Mouse (Mus musculus) cerebellum, postnatal 4 days (tissue): ENCODE results near the gene Scnn1b.

Experiments
- DNase-seq, 2 experiments: peaks; one replicate each; pipeline ENCODE4 v3.0.0; 2022; ENCODE audit warnings: low spot score in 2 of 2, mixed read lengths in 1 of 2

Scnn1b gene

DNA sequence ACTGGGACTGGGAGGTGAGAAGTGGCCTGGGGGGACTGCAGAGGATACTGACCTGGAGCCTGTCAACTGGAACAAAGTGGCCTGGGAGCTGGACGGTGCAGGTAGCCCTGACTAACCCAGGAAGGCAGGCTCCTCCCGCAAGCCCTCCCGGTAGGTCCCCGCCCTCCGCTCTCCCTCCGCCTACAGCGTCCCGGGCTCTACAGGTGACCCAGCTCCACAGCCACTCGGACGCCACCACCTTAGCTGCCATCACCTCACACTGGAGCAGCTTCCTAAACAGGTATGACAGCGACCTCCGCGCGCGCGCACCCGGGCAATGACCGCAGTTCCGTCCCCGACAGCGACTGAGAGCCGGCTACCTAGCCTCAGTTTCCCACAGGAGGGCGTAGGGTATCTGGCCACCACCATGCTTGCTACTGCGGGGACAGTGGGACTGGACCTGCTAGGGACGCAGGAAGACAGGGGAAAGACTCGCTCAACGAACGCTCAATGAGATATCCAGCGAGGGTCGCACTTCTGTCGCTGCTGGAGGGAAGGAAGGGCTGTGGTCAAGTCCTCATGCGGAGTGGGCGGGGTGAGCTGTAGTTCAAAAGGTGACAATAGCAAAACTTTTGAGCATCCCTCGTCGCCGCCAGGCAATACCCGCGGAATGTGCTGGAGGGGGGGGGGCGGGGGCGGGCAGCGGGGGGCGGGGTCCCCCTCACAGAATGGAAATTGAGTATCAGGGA is at the start of gene Scnn1b:
Gene Scnn1b (plus strand): TSS at position 181 of the 728 bp plus-strand sequence.
- DNase-seq = no peak

DNA sequence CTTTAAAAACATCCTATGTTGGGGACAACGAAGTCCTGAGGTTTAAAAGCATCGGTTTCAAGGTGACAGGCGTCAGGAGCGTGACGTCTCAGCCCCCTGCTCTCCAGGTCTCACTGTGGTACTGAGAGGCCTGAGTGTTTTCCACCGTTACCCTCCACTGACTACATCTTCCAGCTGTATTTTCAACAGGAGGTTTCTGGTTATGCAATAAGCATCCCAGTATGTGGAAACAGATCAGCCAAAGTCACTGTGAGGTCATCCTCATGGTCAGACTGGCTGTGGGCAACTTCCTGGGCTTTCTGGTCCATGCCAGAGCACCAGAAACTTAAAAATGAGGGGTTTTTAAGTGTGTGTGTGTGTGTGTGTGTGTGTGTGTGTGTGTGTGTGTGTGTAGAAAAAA is 43.2 kb upstream of the Scnn1b start:
- no peak for DNase-seq

DNA sequence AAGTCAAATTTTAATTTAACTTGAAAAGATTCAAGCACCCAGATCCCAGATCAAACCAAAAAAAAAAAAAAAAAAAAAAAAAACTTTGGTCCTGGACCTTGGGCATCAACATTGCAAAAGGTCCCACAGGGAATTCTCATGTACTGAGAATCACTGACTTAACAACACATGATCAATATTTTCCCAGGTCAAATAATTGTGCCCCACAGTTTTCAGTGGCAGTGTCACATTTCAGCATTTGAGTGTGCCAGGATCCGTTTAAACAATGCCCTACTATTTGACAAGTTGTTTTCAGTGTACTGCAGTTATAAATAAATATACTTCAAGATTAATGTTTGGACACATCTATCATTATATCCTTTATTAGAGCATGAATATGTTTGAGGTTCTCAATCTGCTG is 36.4 kb upstream of the Scnn1b start:
- DNase-seq = no peak

DNA sequence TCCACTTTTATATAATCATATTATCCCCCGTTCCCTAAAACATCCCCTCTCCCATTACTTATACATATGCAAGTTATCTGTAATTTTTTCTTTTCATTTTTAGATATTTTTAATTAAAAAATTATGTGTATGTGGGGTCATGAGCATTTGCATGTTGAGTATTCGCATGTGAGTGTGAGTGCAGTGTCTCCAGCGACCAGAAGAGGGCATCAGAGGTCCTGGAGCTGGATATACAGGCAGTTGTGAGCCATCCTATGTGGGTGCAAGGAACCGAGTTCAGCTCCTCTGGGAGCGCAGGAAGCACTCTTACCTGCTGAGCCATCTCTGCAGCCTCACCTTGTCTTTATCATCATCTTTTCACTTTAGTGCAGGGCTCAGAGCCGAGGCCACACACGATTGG is 29.4 kb upstream of the Scnn1b start:
- DNase-seq = no peak

DNA sequence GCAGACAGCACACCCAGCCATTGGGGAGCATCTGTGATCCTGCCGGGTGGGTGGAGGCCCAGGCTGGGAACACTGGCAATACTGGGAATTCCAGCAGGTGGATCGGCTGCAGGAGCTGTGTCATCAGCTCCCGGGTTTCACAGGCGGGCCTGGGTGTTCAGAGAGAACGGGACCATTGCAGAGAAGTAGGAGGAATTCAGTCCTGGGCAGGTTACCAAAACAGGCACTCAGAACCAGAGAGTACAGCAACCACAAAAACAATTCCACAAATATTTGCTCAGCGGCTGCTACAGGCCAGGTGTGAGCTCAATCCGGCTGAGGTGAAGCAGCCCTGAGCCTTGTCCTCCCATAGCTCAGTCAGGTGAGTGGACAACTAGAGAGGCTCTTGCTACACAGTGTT is 28.0 kb upstream of the Scnn1b start:
- DNase-seq = no peak

DNA sequence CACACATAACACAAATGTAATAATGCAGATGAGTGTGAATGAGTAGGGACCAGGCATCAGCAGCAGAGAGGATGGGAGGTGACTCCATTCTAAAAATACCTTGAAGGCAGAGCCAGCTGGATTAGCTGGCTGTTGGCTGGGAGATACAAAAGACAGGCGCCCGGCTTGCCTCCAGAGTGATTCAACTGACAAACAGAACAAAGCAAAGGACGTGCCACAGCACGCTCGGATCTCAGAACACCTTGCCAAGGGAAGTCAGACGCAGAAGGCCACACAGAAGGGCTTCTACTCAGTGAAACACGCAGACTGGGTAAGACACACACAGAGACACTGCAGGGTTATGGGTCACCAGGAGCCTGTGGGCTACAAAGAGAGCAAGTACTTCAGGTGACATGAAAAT is 24.0 kb upstream of the Scnn1b start:
- DNase-seq = no peak

DNA sequence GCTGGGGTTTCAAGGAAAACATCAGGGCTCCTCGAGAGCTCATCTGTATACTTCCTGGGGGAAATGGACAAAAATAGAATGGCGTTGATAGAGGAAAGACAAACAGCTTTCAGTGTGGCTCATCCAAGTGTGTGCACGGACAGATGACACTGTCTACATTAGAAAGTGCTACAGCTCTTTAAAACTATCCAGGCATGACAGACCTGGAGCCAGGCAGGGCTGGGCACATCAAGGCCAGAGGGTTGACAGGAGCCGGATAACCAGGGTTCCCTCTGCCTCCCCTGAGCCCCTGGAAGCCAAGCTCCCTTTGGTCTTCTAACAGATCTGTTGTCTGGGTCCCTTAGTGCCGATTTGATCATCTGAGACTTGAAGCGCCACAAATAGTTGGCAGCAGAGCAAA is 22.6 kb upstream of the Scnn1b start:
- DNase-seq = no peak

DNA sequence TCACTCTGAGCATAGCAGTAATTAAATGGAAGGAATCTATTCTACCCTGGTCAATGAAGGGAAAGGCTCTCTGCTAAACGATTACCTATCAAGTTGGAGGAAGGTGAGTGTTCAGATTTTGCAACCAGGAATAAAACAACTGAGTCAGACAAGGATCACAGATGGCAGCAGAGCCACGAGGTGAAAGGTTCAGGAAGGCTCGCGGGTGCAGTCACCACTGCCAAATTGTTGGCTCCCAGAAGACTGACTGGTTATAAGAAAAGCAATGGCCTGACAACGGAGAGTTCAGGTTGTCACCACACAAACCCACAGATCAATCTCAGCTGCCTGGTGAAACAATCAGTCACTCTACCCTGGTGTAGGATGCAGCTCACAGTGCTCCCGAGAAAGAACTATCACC is 18.9 kb upstream of the Scnn1b start:
- DNase-seq = no peak

DNA sequence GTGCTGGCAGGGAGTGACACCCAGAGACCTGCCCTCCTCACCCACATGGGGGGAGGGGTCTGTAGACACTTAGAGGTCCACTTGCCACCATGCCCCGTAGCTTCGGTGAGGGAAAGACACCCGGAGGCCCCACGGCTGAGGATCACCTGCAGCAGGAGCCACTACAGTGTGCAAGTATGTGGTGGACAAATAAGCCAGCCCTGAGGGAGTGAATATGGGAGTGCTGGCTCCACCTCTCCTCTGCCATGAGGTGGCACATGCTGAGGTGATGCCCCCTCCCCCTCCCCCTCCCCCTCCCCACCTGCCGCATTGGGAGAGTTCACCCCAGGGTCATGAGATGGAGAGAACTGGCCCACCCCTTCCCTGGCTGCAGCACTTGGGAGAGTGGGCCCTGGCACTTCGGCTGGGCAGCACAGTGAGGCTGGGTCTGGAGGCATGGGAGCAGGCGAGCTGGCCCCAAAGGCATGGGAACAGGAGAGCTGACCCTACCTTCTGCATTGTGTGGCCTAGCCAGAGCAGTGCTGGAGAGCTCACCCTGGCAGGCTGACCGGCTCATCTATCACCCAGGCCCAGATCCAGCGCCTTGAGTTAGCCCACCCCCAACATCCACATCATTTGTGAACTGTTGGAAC is 16.2 kb upstream of the Scnn1b start:
- DNase-seq = no peak

DNA sequence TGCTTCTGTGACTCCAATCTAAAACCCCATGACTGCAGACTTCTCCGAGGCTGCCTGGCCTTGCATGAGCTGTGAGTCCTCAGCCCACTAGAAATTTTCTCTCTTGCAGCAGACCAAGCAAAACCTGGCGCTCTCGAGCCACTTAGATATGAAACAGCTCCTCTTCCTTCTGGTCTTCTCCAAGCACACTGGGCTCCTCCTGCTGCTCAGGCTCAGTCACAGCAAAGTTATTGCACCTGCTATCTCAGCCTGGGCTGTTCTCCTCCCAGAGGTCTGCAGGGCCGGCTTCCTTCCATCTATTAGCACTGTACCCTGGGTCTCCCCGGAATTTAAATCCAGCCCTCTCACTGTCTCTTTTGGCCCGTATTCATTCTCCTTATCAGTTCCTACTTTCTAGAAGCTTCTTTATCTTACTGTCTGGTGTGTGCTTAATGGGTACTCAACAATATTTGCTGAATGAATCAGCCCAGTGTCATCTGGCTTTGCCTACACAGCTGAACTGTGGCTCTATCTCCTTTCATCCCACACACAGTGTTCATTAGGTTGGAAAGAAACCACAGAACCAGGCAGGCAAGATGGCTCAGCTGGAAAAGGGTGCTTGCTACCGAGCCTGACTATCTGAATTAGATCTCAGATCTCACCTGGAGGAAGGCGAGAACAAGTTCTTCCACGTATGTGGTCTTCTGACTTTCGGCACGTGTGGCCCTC is 7.5 kb upstream of the Scnn1b start:
- no peak for DNase-seq

DNA sequence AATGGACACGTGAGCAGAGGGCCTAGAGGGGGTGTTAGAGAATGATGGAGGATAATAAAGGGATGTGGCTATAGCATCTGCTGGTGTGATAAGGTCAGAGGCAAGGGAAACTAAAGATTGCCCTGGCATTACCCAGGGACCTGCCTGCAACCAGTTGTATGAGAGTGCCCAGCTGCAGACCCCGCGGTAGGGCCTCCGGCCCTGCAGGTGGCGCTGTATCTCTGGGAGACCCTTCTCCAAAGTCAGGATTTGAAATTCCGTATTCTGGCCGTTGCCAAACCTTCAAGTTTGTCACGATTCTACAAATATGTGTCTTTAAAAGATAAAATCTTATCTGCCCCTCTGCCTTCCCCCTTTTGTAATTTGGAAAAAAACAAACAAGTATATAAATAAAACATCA is 5.9 kb upstream of the Scnn1b start:
- no peak for DNase-seq

DNA sequence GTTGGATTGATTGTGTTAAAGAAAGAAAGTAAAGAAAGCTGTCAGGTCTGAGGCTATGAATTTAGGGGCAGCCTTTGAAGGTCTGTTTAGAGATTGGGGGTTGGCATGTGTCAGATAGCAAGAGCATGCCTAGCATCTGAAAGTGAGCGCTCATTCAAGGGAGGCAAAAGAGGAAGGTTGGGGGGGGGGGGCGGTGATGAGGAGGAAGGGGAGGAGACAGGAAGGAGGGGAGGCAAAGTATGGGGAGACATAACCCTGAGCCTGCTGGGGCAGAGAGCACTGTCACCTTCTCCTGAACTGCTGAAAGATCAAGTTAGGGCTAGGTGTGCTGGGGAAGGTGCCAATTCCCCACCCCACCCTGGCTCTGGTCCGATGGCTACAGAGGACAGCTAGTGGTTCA is 6.8 kb downstream of the Scnn1b start:
- DNase-seq = no peak

DNA sequence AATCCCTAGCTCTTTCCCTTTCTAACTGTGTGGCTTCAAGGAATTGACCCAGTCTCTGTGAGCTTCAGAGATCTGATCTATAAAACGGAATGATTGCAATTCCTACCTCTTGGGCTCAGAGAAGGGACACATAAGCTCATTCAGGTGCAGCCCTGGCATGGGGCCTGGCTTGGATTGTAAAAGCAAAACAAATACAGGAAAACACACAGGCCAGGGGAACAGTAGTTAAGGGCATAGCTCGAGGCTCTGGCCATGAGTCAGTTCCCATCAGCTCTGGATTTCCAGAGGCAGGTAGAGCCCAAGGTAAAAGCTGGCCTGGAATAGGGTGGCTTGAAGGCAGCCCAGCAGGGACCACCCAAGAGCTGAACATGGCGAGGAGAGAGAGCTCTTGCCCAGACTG is 9.2 kb downstream of the Scnn1b start:
- no peak for DNase-seq

DNA sequence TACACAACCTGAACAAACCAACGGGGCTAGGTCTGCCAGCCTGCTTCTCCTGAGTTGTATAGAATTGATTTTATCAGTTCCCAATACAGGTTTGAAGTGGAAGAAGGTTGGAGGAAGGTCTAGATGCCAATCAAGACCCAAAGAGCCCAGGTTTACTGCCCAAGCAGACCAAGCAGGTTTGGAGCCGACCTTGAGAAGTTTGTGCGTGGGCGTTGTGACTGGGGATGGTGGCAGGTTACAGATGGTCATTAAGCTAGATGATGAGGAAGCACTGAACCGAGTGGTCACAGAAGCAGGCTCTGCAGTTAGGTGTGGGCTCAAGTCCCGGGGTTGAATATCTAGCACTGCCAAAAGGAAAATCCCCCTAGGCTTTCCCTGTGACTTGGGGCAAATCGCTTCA is 9.9 kb downstream of the Scnn1b start:
- DNase-seq = no peak

DNA sequence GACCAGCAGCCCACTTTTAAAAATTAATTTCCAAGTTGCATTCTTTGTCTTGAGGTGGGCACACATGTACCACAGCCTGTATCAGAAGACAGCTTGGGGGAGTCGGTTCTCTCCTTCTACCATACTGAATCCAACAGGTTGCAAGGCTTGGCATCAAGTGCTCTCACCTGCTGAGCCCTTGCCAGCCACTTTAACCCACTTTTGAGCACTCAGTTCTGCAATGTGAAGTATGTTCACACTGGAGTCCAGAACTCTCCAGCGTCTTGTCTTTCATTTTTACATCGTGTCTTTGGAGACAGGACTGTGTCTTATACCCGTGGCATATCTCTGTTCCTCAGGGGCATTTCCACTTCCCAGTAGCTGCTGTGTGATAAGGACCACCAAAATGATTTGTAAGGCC is 15.4 kb downstream of the Scnn1b start:
- DNase-seq = no peak

DNA sequence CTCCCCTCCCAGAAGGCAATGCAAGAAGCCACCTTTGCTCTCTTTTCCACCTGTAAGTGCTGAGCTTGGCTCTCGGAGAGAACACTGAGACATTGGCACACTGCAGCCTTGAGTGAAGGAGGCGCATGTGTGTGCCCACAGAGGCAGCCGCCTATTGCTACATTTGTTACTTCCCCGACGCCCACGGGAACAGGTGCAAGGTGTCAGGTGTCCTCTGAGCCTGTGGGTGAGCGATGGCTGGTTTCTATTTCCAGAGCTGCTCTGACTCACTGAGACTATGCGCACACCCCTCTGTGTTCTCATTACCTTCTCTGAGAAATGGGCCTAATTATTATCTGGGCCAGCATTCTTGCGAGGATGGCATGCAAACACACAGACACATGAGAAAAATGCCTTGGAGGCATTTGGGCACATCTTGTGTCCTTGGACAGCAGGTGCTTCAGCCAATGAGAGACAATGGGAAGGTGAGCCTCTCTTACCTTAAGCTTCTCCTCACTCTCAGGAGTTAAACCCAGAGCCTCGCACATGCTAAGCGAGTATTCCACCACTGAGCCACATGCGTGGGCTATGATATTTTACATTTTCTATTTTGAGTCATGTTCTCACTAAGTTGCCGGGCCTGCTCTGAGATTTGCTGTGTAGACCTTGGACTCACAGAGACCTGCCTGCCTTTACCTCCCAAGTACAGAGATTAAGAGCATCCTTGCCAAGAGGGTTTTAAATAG is 26.0 kb downstream of the Scnn1b start:
- DNase-seq = no peak

DNA sequence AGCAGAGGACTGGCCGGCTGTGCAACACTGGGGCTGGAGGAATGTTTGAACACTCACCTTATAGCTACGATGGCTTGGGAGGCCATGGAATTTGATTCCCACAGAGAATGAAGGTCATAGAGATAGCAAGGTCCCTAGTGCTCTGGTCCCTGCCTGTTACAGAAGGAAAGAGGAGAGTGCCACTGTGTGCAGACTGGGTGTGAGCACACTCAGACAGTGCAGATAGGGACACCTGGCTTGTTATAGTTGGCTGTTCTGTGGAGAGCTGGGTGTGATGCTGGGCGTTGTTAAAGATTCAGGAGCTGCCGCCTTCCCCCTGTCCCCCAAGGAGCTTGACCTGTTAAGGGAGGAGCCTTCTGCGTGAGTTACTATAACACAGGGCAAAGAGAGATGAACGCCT is 31.9 kb downstream of the Scnn1b start:
- DNase-seq = no peak

DNA sequence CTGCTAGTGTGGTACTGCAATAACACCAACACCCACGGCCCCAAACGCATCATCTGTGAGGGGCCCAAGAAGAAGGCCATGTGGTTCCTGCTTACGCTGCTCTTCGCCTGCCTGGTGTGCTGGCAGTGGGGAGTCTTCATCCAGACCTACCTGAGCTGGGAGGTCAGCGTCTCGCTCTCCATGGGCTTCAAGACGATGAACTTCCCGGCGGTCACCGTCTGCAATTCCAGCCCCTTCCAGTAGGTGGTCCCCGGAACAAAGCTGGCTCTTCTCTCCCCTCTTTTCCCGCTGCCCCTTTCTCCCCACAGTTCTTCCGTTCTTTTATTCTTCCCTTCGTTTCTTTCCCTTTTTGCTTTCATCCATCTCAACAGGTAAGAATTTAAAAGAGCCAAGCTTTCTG is 34.5 kb downstream of the Scnn1b start:
- peak in 1 of 2 experiments; percentile 63 for DNase-seq

DNA sequence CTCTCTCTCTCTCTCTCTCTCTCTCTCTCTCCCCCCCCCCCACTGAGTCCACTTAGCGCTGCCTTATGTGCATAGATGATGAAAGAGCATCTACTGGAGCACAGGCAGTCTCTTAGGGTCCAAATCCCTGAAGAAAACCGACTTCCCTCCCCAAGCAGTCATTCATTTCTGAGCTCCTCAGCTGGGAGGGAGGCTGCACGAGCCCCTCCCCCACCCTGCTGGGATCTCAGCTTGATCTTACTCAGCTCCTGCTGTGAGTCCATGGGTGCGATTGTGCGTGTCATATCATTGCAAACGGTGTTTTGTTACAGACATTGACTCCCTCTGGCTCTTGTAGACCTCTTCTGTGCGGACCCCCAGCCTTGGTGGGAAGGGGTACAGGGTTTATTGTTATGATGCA is 35.1 kb downstream of the Scnn1b start:
- no peak for DNase-seq

DNA sequence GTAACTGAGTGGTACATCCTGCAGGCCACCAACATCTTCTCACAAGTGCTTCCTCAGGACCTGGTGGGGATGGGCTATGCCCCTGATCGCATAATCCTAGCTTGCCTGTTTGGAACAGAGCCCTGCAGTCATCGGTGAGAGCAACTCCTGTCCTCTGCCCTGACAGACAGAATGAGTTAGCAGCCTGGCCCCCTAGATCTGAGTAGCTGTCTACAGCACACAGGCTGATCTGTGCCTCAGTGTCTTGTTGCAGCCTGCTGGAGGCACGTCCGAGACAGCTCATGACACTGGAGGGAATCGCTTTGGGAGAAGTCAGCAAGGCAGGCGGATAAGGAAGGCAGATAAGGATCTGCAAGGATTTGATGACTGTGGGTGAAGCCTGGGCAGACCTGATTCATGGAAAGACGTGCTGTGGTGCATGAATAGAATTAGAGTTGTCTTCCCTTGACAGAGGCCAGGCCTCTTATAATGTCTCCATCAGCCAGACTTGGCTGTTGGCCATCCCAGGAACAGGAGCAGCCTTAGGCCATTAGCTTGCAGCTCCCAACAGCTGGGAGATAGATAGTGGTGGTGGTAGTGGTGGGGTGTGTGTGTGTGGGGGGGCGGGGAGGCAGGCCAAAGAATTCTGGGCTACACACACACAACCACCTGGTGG is 38.0 kb downstream of the Scnn1b start:
- DNase-seq = no peak

DNA sequence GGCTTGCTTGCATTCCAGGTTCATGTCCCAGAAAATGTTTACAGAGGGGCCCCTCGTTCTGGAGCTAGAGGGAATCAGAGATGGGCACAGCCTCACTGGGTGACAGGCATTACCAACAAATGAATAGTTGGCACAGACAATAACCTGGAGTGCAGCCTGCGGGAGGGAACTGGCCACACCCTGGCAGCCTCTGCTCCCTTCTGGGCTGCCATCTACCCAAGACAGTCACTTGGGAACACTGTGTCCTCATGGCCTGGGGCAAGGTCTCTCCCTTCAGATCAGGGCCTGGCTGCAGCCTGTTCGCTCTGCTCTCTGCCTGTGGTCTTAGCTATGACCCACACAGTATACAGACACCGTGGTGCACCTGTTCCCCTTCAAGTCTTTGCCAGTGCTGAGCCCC is 42.0 kb downstream of the Scnn1b start:
- DNase-seq = no peak

DNA sequence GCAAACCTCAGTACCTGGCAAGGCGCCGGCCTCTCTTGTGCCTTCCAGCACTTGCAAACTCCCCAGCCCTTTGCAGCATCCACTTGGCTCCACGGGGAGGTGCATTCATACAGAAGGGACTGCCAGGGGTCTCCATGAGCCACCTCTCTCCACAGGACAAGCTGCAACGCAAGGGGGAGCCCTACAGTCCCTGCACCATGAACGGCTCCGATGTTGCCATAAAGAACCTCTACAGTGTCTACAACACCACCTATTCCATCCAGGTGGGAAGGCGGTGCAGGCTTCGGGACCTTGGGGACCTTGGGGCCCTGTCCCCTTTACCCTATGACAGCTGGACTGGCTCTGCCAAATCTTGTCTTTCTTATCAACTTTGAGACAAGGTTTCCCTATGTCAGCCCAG is 47.4 kb downstream of the Scnn1b start:
- no peak for DNase-seq
